Mouse (Mus musculus): ENCODE data around the gene Lrmda.

DNA sequence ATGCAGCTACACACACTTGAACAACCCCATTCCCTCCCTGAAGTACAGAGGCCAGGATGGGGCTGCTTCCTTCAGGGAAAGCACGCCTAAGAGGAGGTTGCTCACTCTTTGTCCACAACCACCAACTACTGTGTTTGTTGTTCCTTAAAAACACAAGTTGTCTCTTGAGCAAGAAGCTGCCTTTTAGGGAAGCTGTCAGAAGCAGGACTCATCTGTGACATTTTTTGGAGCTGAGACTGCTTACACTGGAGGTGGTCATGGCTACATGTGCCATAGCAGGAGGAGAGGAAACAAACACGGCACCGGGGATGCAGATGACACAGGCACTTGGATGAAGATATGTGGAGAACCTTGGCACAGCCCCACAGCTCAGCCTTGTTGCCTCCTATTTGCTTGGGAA is 65.9 kb downstream of the Lrmda start:
- no peak for TF ChIP-seq CTCF (IDR thresholded peaks at IDR 0.05; ENCODE audit: low read depth)
- no peak for TF ChIP-seq EP300 (IDR thresholded peaks at IDR 0.05; ENCODE audit: low read depth)

Data from heart, postnatal 0 days (tissue).